Mouse (Mus musculus): Measurements from ENCODE around the gene Gm13691. TPM values are rescaled to one million over a fixed set of nuclear protein-coding genes. Genes with fewer than 3 reads are reported as not detected.
A peak's percentile ranks its signal among the peaks of the same experiment; 100 is the strongest.
"Not testable (repeated sequence)": the region's sequence is repeated elsewhere in the genome, so short reads cannot be mapped to it uniquely, and the experiment has no call there.

Gene Gm13691
- polyA plus RNA-seq, 1 experiment from 2014 or later = not detected

- Histone ChIP-seq H3K4me1 (no peaks in the 10 kb centered on the region), H3K4me2 (no peak overlapping the region), H3K9ac (no peak overlapping the region), H3K27me3 (no peaks in the 10 kb centered on the region), H3K4me3 (no peak overlapping the region), H3K36me3 (no peaks in the 10 kb centered on the region), H3K27ac (no peak overlapping the region), H3K9me3 (no peaks in the 10 kb centered on the region)
- peak; percentile 55; the same call in 1 of the 2 replicates for ATAC-seq (ENCODE audit: borderline replicate concordance, extremely low read depth, low FRiP score, low TSS enrichment)
- 4% methylated on average over 4 of the region's 4 CpGs for WGBS
These were observed 47.0 kb downstream of the Gm13691 start for GRCm38 (mm10) chr2:84037304-84037703.

DNA sequence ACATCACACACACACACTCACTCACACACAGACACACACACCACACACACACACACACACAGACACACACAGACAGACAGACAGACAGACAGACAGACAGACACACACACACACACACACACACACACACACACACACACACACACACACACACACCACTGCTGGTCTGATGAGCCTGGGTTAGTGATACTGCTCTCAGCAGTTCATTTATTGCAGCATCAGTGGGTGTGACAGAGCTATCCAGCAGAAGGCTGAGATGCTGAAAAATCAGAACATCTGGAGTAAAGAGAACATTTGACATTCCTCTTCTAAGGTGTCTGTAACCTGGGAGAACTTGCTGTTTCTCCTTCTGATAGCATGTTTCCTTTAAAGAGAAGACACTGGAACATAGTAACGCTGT is 47.6 kb downstream of the Gm13691 start:
- H3K36me3 ChIP-seq; H3K9me3 ChIP-seq; H3K4me1 ChIP-seq; ATAC-seq (ENCODE audit: borderline replicate concordance, extremely low read depth, low FRiP score, low TSS enrichment); H3K4me2 ChIP-seq; H3K27me3 ChIP-seq; H3K4me3 ChIP-seq; H3K9ac ChIP-seq; H3K27ac ChIP-seq: not testable (repeated sequence)
- 71% methylated on average over 1 of the region's 1 CpGs for WGBS

- no peaks in the 10 kb centered on the region for H3K27me3 ChIP-seq
- H3K27ac ChIP-seq = no peak overlapping the region
- no peak for ATAC-seq (ENCODE audit: borderline replicate concordance, extremely low read depth, low FRiP score, low TSS enrichment)
- no peaks in the 10 kb centered on the region for H3K9me3 ChIP-seq
- no peak overlapping the region for H3K4me2 ChIP-seq
- no peak overlapping the region for H3K4me3 ChIP-seq
- H3K4me1 ChIP-seq = no peaks in the 10 kb centered on the region
- whole genome bisulfite sequencing = 32% methylated on average over 6 of the region's 6 CpGs
- H3K36me3 ChIP-seq = no peaks in the 10 kb centered on the region
- H3K9ac ChIP-seq = no peak overlapping the region
These were observed 48.9 kb downstream of the Gm13691 start for GRCm38 (mm10) chr2:84039277-84039676.

Other genes starting within 250 kb of the Gm13691 start
- gene Fam171b, start 177.9 kb upstream of the Gm13691 start, polyA plus RNA-seq (2015; fragmentation: Nextera tagmentation; extraction: Ambion mirVana) = 2.0 and 2.7 TPM in 2 replicates
- 0.11 TPM in 1 of 2 replicates, not detected in the other for gene Zswim2, start 49.3 kb upstream of the Gm13691 start, polyA plus RNA-seq (2015; fragmentation: Nextera tagmentation; extraction: Ambion mirVana)
- gene Gm13698, start 34.9 kb upstream of the Gm13691 start, polyA plus RNA-seq (2015; fragmentation: Nextera tagmentation; extraction: Ambion mirVana) = not detected in 2 replicates
- not detected in 2 replicates for gene Gm13693, start 29.1 kb upstream of the Gm13691 start, polyA plus RNA-seq (2015; fragmentation: Nextera tagmentation; extraction: Ambion mirVana)
- gene Gm13695, start 23.2 kb upstream of the Gm13691 start, polyA plus RNA-seq (2015; fragmentation: Nextera tagmentation; extraction: Ambion mirVana) = not detected in 2 replicates
- gene Gm13696, start 17.4 kb upstream of the Gm13691 start, polyA plus RNA-seq (2015; fragmentation: Nextera tagmentation; extraction: Ambion mirVana) = not detected in 2 replicates
- gene Gm13694, start 11.6 kb upstream of the Gm13691 start, polyA plus RNA-seq (2015; fragmentation: Nextera tagmentation; extraction: Ambion mirVana) = not detected in 2 replicates
- gene Gm13697, start 5.8 kb upstream of the Gm13691 start, polyA plus RNA-seq (2015; fragmentation: Nextera tagmentation; extraction: Ambion mirVana) = not detected in 2 replicates

Data from lung, embryonic 15.5 days (tissue).